Mouse (Mus musculus) kidney, postnatal 25 days (tissue): ENCODE measurements around the gene Psmd13.

Experiments
- DNase-seq, 2 experiments: peaks; one replicate each; pipeline ENCODE4 v3.0.0; 2021; ENCODE audit warnings: mixed read lengths in 2 of 2

The Psmd13 gene

DNA sequence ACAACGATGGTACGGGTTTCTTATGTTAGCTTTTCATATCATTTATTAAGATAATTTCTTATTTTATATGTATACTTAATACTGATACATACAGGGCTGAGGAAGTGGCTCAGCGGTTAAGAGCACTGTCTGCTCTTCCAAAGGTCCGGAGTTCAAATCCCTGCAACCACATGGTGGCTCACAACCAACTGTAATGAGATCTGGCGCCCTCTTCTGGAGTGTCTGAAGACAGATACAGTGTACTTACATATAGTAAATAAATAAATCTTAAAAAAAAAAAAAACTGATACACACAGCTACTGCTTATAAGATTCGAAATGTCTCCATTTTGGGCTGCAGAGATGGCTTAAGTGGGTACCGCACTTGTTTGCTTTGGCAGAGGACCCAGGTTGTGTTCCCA, 25.9 kb downstream of the Psmd13 start:
- no peak for DNase-seq

DNA sequence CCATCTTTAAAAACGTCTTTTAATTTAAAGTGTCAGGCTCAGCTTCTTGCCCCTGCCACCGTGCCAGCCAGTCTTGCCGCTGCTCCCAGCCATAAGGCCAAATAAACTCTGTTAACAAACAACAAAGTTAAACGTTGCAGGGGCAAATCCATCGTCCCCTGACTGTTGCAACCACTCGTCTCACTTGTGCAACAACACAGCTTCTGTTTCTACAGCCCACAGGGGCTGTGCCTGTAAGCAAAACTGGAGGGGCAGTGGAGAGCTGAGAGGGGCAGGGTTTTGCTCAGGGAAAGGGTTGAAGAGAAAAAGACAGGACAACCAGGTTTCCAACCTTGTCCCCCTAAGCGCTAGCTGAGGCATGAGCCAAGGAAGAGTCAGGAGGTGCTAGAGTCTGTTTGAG, 26.4 kb downstream of the Psmd13 start:
- DNase-seq: no peak

DNA sequence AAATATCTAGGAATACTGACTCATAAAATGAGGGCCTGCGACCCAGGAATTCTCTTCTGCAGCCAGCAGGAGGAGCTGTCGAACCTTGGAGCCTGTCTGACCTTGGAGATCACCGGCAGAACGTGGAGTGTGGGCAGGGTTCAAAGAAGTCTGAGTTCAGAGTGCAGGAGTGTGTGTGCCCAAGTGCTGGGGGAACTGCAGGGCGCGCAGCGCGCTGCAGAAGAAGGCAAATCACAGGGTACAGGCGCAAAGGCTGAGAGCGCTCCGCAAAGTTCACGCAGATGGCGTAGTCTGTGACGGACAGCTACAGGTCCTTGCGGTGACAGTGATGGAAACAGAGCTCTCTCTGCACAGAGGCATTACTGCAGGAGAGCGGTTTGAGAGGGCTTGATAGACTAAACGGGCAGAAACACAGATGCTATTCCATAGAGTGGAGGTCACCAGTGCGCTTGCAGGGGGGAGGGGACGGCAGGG, 26.9 kb downstream of the Psmd13 start:
- DNase-seq: peak; percentile 88 to 91

DNA sequence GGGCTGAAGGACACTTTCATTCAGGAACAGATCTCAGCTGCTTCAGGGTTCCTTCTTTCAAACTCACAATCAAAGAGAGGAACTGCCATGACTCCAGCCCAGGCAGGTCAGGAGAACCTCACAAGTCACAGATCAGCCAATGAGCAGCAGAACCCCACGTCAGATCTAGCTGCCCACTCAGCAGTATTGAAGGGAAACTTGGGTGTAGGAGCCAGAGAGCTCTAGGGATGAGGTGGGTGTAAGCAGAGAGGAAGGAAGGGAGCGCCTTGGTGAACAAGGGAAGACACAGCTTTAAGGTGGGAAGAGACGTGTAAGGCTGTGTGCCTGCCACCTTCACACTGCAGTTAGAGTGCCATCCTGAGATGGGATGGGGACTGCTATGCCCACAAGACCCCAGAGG, 30.5 kb downstream of the Psmd13 start:
- DNase-seq: peak in 1 of 2 experiments; percentile 26

DNA sequence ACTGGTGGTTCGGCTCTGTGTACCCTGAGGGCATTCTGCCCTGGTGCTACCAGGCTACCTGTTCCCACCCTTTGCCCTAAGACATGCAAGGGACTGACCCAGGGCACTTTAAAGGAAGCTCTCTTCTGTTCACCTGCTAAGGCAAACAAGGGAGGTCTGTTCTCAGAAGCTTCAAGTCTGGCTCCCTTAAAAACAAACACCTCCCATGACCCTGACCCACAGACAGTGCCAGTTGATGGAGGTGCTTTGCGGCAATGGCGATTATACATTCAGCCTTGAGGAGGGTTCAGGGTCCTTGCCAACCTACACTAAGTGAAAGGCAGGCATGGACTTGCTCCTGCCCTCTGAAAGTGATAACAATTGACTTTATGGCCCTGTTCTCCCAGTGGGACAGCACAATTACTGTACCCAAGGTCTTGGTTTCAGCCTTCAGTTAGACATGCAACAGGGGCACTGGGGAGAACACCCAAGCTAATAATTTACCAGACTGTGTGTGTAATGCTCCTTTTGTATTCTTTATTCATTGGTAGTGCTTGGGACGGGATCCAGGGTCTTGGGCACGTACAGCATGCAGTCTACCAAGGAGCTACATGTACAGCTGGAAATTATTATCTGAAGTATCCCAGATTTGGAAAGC, 31.2 kb downstream of the Psmd13 start:
- DNase-seq: peak; percentile 61 to 62

DNA sequence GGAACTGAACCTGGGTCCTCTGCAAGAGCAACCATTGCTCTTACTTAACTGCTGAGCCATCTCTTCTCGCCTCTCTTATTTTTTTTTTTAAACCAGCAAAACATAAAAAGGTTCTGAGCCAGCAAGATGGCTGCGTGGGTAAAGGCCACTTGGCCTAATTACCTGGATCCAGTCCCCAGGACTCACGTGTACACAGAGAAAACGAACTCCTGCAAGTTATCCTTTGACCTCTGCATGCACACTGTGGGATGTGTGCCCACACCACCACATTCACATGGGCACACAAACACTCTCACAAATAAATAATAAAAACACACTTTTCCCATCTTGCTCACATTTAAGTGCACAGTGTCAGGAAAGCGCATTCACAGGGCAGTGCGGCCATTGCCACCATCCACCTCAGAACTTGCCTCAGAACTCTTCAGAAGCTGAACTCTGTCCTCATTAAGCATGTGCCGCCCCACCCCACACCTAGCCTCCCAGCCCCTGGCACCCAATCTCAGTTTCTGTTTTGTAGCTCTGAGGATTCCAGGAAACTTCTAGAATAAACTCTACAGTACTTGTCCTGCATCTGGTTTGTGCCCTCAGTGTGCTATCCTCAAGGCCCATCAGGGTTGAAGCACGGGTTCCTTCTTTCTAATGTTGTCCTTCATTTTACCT, 32.4 kb downstream of the Psmd13 start:
- DNase-seq: peak; percentile 71 to 81

DNA sequence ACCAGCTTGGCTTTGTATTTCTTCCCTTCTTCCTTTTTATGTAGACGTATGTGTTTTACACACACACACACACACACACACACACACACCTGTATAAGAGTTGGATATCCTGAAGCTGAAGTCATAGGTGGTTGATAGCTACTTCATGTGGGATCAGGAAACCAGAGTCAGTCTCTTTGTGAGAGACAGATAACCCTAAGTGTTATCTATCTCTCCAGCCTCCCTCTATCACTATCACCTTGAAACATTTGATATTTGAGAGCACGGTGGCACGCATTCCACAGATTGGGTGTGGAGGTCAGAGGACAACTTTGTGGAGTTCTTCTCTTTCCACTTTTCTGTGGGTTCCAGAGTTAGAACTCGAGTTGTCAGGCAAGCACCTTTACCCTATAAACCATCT, 38.1 kb downstream of the Psmd13 start:
- peak in 1 of 2 experiments; percentile 0 for DNase-seq

DNA sequence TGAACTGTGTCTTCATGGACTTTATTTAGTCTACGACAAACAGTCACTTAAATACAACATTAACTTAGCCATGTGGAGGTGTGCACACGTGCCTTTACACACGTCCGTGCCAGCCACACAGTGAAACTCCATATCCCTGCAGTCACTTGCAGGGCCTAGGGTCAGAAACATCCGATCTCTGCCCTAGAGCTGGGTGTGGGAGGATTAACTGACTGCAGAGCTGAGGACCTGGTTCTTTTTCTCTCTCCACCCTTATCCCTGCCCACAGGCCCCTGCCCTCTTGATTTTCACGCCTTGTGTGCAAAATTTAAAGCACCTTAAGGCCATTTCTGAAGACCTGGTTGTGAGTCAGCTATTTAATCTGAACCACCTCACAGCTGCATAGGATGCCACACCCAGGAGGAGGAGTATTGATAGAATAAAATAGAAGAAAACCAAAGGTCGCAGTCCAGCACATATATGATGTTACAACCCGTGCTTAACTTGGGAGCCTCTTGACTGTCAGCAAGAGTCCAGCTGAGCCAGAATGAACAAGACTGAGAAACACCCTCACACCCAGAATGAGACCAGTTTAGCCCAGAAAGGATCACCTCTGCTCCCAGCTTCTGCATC, 38.8 kb downstream of the Psmd13 start, which contains the start of gene Nlrp6:
Gene Nlrp6 (plus strand): TSS at position 485 of the 612 bp plus-strand sequence.
- DNase-seq: peak in 1 of 2 experiments; percentile 11

DNA sequence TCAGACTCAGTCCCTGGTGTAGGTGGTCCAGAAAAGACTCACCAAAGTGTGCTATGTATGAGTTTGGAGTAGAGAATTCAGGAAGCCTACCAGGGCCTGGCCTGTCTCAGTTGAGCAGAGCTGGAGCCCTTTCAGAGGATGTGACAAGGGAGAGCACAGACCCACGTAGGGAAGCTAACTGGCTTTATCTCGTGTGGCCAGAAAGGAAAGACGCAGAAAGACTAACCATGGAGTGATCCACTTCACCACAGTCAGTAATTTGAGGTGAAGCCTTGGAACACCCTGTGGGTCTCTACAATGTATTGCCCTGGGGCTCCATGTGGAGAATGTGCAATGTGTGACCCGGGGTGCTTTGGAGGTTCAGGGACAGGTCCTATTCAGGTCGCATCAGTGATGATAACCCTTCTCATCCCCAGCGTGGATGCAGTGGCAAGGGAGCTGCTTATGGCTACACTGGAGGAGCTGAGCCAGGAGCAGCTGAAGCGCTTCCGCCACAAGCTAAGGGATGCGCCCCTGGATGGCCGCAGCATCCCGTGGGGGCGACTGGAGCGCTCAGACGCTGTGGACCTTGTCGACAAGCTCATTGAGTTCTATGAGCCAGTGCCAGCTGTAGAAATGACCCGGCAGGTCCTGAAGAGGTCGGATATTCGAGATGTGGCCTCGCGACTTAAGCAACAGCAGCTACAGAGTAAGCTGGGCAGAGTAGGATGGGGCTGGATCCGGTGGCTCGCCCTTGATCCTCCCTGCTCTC, 39.6 kb downstream of the Psmd13 start:
- peak; percentile 46 to 73 for DNase-seq

DNA sequence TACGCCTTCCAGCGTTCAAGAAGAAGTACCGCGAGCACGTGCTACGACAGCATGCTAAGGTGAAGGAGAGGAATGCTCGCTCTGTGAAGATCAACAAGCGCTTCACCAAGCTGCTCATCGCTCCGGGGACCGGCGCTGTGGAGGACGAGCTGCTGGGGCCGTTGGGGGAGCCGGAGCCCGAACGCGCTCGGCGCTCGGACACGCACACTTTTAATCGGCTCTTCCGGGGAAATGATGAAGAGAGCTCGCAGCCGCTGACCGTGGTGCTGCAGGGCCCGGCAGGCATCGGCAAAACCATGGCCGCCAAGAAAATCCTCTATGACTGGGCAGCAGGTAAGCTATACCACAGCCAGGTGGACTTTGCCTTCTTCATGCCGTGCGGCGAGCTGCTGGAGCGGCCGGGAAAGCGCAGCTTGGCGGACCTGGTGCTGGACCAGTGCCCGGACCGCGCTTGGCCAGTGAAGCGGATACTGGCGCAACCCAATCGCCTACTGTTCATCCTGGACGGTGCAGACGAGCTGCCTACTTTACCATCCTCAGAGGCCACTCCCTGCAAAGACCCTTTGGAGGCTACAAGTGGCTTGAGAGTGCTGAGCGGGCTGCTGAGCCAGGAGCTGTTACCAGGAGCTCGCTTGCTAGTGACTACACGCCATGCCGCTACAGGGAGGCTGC, 40.8 kb downstream of the Psmd13 start:
- peak; percentile 92 to 95 for DNase-seq

DNA sequence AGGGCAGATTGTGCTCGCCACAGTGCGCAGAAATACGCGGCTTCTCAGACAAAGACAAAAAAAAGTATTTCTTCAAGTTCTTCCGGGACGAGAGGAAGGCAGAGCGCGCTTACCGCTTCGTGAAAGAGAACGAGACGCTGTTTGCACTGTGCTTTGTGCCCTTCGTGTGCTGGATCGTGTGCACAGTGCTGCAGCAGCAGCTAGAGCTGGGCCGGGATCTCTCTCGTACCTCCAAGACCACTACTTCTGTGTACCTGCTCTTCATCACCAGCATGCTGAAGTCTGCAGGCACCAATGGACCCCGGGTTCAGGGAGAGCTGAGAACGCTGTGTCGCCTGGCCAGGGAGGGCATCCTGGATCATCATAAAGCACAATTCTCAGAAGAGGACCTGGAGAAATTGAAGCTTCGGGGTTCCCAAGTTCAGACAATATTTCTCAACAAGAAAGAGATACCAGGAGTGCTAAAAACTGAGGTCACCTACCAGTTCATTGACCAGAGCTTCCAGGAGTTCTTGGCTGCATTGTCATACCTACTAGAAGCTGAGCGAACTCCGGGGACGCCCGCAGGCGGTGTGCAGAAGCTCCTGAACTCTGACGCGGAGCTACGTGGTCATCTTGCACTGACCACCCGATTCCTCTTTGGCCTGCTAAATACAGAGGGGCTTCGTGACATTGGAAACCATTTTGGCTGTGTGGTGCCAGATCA, 41.5 kb downstream of the Psmd13 start:
- DNase-seq: peak in 1 of 2 experiments; percentile 43

DNA sequence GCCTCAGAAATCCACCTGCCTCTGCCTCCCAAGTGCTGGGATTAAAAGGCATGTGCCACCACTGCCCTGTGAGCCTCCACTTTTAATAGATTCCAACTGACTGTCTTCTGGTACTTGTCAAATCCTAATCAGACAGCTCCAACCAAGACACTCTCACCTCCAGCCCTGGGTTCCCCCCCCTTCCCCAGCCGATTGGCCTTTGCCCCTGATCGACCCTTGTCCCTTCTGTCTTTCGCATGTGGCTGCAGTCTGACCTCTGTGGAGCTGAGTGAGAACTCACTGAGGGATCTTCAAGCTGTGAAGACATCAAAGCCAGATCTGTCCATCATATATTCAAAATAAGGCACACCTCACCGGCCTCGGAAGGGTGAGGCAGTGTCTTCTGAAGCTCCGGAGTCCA, 45.4 kb downstream of the Psmd13 start:
- DNase-seq: peak in 1 of 2 experiments; percentile 63

DNA sequence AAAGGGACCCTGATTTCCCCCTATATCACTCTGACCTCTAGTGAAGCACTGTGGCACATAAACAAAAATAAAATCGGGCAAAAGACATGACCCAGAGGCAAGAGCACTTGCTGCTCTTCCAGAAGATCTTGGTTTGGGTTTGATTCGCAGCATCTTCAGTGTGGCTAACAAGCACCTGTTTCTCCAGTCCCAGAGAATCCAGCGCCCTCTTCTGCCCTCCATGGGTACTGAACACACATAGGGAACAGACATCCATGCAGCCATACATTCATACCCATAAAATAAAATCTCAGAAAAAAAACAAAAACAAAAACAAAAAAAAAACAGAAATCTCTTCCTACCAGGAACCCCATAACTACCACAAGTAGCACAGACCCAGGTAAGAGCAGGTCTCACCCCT, 56.7 kb downstream of the Psmd13 start:
- DNase-seq: peak; percentile 41 to 54

DNA sequence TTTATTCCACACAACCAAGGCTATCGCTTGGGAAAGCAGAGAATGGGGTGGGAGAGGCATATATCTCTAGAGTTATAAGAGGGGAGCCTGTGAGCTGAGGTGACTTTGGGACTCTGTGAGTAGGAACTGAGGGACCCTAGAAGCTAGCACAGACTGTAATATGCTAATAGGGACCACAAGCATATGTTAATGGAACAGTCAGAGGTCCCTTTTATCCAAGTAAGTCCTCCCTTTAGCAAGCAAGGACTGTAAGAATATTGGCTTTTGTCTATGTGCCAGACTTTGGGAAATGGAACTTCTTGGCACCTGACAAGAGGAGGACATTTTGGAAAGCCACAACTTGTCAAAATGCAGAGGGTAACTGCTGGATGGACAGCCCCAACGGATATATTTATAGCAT, 57.1 kb downstream of the Psmd13 start:
- DNase-seq: no peak

DNA sequence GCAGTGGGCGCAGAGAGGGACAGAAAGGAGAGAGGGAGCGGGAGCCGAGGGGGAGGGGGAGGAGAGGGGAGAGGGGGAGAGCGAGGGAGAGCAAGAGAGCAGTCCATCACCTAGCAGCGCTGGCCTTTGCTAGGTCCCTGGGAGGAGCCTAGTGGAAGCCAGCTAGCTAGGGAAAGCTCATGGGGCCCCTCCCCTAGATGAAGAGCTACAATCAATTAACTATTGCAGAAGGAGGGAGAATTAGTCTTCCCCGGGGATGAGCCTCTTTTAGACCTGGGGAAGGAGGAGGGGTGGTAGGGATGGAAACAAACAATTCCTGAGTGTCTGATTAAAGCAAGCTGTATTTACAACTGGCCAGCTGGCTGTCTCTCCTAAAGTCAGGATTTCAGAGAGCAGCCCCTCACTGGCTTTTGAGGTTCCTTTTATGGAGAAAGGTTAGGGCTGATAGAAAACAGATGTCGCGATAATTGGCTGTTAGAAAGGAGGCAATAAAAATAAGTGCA, 58.0 kb downstream of the Psmd13 start:
- peak in 1 of 2 experiments; percentile 43 for DNase-seq

DNA sequence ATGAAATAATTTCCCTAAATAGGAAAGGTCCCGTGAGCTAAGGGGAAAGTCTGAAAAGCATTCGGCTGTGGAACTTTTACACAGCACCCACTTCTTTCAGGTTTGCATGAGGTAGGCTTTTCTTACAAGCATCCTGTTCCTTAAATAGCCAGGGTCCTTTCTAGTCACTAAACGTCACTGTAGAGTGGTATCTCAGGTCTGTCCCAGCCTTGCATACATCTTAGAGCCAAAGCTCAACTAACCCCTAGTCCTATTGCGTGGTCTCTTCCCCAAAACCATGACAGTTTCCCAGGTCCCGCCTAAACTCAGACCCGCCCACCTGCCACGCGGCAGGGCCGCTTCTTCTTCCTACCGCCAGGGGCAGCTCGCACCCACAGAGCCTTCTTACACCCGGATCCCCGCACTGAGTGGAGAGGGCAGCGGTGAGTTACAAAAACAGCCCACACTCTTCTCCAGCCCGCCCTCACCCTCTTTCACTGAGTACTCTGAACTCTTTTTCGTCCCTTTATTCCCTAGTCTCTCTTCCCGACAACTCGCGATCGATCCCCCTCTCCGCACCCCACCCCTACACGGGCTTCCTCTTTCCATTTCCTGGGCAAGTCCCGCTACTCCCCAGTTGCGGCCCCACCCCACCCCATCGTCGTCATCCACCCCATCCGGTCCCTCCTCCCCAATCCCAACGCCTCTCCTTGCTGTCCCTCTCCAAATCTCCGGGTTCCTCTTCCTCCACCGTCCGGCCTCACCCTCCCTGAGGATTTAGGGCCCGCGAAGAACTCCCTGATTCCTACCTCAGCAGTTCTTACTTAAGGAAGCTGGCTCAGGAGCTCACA, 59.7 kb downstream of the Psmd13 start, which contains the start of gene Pgghg:
Gene Pgghg (plus strand): TSS at position 170 of the 830 bp plus-strand sequence.
- peak; percentile 88 to 95 for DNase-seq

DNA sequence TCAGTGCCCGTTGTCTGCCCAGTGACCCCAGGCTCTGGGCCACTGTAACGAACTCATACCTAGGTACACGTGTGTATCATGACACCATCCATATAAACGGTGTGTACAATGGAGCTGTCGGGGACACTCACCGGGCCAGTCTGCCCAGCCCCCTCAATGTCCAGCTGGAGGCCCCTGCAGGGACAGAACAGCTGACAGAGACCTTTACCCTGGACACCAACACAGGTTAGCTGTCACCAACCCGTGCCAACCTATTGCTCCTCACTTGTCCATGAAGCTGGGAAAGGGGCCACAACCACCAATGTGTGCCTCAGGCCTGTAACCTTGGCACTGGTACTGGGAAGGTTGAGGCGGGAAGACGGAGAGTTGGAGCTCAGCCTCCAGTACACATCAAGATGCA, 60.6 kb downstream of the Psmd13 start:
- DNase-seq: peak in 1 of 2 experiments; percentile 57

DNA sequence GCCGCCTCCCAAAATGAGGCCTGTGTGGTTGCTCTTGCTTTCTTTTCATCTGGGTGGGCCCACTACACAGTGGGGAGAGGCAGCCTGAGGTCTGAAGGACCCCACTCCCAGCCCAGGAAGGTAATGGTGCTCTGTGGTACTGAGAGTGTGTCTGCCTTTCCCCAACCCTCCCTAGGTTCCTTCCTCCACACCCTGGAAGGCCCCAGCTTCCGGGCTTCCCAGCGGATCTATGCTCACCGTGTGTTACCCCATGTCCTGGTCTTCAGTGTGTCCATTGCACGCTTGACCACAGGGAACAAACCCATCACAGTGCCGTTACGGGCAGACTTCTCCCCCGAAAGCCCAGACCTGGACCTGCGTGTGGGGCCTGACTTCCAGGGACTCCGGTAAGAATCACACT, 61.0 kb downstream of the Psmd13 start:
- DNase-seq: no peak

DNA sequence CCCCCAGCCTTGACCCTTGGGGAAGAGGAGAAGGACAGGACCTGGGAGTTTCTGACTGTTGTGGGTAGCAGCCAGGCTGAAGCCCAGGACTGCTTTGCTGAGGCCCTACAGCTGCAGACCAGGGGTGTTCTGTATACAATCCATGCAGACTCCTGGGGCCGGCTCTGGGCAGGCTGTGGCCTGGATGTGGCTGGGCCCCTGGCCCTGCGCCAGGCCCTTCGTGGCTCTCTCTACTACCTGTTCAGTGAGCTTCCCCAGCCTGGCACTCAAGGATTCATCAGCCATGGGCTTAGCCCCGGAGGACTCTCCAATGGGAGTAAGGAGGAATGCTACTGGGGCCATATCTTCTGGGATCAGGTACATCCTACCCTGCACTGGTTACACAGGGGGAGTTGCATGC, 61.6 kb downstream of the Psmd13 start:
- peak in 1 of 2 experiments; percentile 54 for DNase-seq

DNA sequence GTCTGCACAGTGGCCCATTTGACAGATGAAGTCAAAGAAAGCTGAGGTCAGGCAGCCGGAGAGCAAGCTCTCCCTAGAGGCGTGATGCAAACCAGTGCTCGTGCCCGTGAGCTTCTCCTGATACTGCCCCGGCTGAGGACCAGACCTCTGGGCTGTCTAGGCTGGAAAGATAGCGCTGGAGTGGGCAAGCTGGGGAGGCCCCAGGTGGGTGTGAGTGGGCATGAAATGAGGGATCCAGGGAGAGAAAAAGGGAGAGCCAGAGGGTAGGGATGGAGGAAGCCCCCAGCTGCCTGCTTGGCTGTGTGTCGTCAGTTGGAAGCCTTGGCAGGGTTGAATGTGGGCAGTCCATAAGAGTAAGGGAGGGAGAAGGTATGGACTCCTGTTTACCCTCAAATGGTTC, 62.5 kb downstream of the Psmd13 start:
- no peak for DNase-seq

DNA sequence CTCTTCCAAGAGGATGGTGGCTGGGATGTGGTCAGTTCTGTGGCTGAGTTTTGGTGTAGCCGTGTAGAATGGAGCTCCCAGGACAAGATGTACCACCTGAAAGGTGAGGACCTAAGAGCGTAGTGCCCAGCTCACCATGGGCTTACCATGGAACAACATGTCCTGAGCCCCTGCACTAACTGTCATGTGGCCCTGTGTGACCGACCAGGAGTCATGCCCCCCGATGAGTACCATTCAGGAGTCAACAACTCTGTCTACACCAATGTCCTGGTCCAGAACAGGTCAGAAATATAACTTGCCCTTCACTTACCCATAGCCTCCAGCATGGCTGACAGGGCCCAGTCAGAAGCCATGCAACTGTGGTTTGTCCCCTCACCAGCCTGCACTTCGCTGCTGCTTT, 63.5 kb downstream of the Psmd13 start:
- no peak for DNase-seq
